Comparison of ENCODE assay signal across 8 mouse cellular contexts in genomic region chr11:32224468-32225139, GRCm38 (mm10). TPM values are rescaled to one million over a fixed set of nuclear protein-coding genes. Genes with fewer than 3 reads are reported as not detected.
A peak's percentile ranks its signal among the peaks of the same experiment; 100 is the strongest.
DNase-seq lines count a peak whose midpoint lies in the region; ATAC-seq lines count a peak whose summit lies in the region.

No protein-coding gene starts in this region.

- peaks cover 72% of the 10 kb centered on the region for H3K4me1 ChIP-seq in embryonic facial prominence, embryonic 15.5 days
- peaks cover 44% of the 10 kb centered on the region for H3K4me1 ChIP-seq in heart, embryonic 16.5 days (ENCODE audit: control insufficient read depth, insufficient read depth, low read length)

- H3K27ac ChIP-seq in embryonic facial prominence, embryonic 15.5 days (replicated peaks), result peak overlapping the region; percentile 94
- H3K27ac ChIP-seq in heart, embryonic 16.5 days (ENCODE audit: low read length), result peak overlapping the region; percentile 84

- H3K9ac ChIP-seq in embryonic facial prominence, embryonic 15.5 days, result peak overlapping the region; percentile 13; the same call in 1 of the 2 replicates
- peak overlapping the region; percentile 6 for H3K9ac ChIP-seq in heart, embryonic 16.5 days (ENCODE audit: low read length)

- H3K27me3 ChIP-seq in embryonic facial prominence, embryonic 15.5 days, result no peaks in the 10 kb centered on the region
- H3K27me3 ChIP-seq in heart, embryonic 16.5 days (ENCODE audit: control insufficient read depth, insufficient read depth, low read length), result no peaks in the 10 kb centered on the region

- DNase-seq in thymus, postnatal 4 days, result peak; percentile 36
- no peak for DNase-seq in thymus, postnatal 10 days (ENCODE audit: low spot score in 2 of 2)
- DNase-seq in kidney, postnatal 10 days, result peak; percentile 94
- peak; percentile 91 to 93 for DNase-seq in lung, postnatal 4 days
- peak; percentile 66 for DNase-seq in testis, postnatal 14 days (ENCODE audit: low spot score)
- no peak for DNase-seq in frontal cortex, postnatal 14 days (ENCODE audit: low spot score in 2 of 2)

- no peaks in the 10 kb centered on the region for H3K9me3 ChIP-seq in embryonic facial prominence, embryonic 15.5 days (replicated peaks)
- no peaks in the 10 kb centered on the region for H3K9me3 ChIP-seq in heart, embryonic 16.5 days (replicated peaks; ENCODE audit: control insufficient read depth, low read length)

- H3K36me3 ChIP-seq in embryonic facial prominence, embryonic 15.5 days, result peaks cover 15% of the 10 kb centered on the region; the same call in 1 of the 2 replicates
- no peaks in the 10 kb centered on the region; the same call in 1 of the 2 replicates for H3K36me3 ChIP-seq in heart, embryonic 16.5 days (ENCODE audit: control insufficient read depth, insufficient read depth)

- peak overlapping the region; percentile 30 for H3K4me2 ChIP-seq in embryonic facial prominence, embryonic 15.5 days (replicated peaks)
- 0 out of 2 replicates have a peak overlapping the region, but pooled peaks have one; percentile 3 for H3K4me2 ChIP-seq in heart, embryonic 16.5 days (ENCODE audit: low read depth, low read length)

- peak; percentile 37; the same call in 1 of the 2 replicates for ATAC-seq in embryonic facial prominence, embryonic 15.5 days (ENCODE audit: insufficient number of reproducible peaks, low FRiP score, low TSS enrichment, low read depth)
- ATAC-seq in heart, embryonic 16.5 days (replicated peaks; ENCODE audit: extremely low read depth, insufficient read depth, low FRiP score), result peak; percentile 37; the same call in 1 of the 2 replicates

- no peak overlapping the region for H3K4me3 ChIP-seq in embryonic facial prominence, embryonic 15.5 days (replicated peaks)
- no peak overlapping the region for H3K4me3 ChIP-seq in heart, embryonic 16.5 days (ENCODE audit: low read length)

- 13% methylated on average over 4 of the region's 4 CpGs for WGBS in embryonic facial prominence, embryonic 15.5 days
- WGBS in heart, embryonic 16.5 days, result 17% methylated on average over 4 of the region's 4 CpGs

RNA-seq across cellular contexts. Expression of gene Mpg, which starts 1.7 kb away (rescaled TPM):
- polyA plus RNA-seq in embryonic facial prominence, embryonic 15.5 days (2015; fragmentation: Nextera tagmentation; extraction: Ambion mirVana), result 36.1 and 38.9 TPM in 2 replicates
- 19.1 and 20.4 TPM in 2 replicates for polyA plus RNA-seq in heart, embryonic 16.5 days (2015; fragmentation: Nextera tagmentation; extraction: Ambion mirVana)

RNA-seq across cellular contexts. Expression of gene Rhbdf1, which starts 2.5 kb away (rescaled TPM):
- 78.2 and 88.7 TPM in 2 replicates for polyA plus RNA-seq in embryonic facial prominence, embryonic 15.5 days (2015; fragmentation: Nextera tagmentation; extraction: Ambion mirVana)
- 35.6 and 44.2 TPM in 2 replicates for polyA plus RNA-seq in heart, embryonic 16.5 days (2015; fragmentation: Nextera tagmentation; extraction: Ambion mirVana)

RNA-seq across cellular contexts. Expression of gene Snrnp25, which starts 19.4 kb away (rescaled TPM):
- polyA plus RNA-seq in embryonic facial prominence, embryonic 15.5 days (2015; fragmentation: Nextera tagmentation; extraction: Ambion mirVana), result 47.8 and 48.3 TPM in 2 replicates
- 42.6 and 50.9 TPM in 2 replicates for polyA plus RNA-seq in heart, embryonic 16.5 days (2015; fragmentation: Nextera tagmentation; extraction: Ambion mirVana)

RNA-seq across cellular contexts. Expression of gene Il9r, which starts 24.5 kb away (rescaled TPM):
- polyA plus RNA-seq in embryonic facial prominence, embryonic 15.5 days (2015; fragmentation: Nextera tagmentation; extraction: Ambion mirVana), result 0.08 and 0.13 TPM in 2 replicates
- polyA plus RNA-seq in heart, embryonic 16.5 days (2015; fragmentation: Nextera tagmentation; extraction: Ambion mirVana), result 0.74 and 1.4 TPM in 2 replicates

RNA-seq across cellular contexts. Expression of gene Nprl3, which starts 42.9 kb away (rescaled TPM):
- polyA plus RNA-seq in embryonic facial prominence, embryonic 15.5 days (2015; fragmentation: Nextera tagmentation; extraction: Ambion mirVana), result 41.2 and 44.0 TPM in 2 replicates
- polyA plus RNA-seq in heart, embryonic 16.5 days (2015; fragmentation: Nextera tagmentation; extraction: Ambion mirVana), result 30.4 and 33.0 TPM in 2 replicates

Comparison
In these comparisons a context has a peak if more than half of its experiments do, and no peak if none do; other contexts are left out.
1. DNase-seq: peak in thymus, postnatal 4 days (single experiment), kidney, postnatal 10 days (single experiment), lung, postnatal 4 days (2 of 2) and testis, postnatal 14 days (single experiment); none in thymus, postnatal 10 days (0 of 2) and frontal cortex, postnatal 14 days (0 of 2).